Mouse (Mus musculus): ENCODE measurements around the gene Atp2b1. TPM values are rescaled to one million over a fixed set of nuclear protein-coding genes. Genes with fewer than 3 reads are reported as not detected.

Gene Atp2b1
- polyA plus RNA-seq, 1 experiment: 113 TPM

GRCm38 (mm10) chr10:98881492-98881891 is 32.7 kb upstream of the Atp2b1 start:
- 94% methylated on average over 6 of the region's 6 CpGs for WGBS

GRCm38 (mm10) chr10:98882587-98882986 is 31.6 kb upstream of the Atp2b1 start:
- TF ChIP-seq POLR2A (IDR thresholded peaks at IDR 0.05; ENCODE audit: borderline replicate concordance, insufficient read depth, low read length): no peak
- TF ChIP-seq CTCF (IDR thresholded peaks at IDR 0.05; ENCODE audit: borderline replicate concordance, insufficient read depth, low read depth, low read length): no peak
- DNase-seq: no peak
- Histone ChIP-seq H3K4me1 (ENCODE audit: control insufficient read depth, insufficient read depth, low read length) (no peaks in the 10 kb centered on the region), H3K27me3 (ENCODE audit: control insufficient read depth, insufficient read depth, low read length) (no peaks in the 10 kb centered on the region), H3K27ac (ENCODE audit: insufficient read depth, low read length) (no peak overlapping the region), H3K4me3 (replicated peaks; ENCODE audit: insufficient read depth, low read depth, low read length) (no peak overlapping the region)
- WGBS: 36% methylated on average over 5 of the region's 5 CpGs

More at GRCm38 (mm10) chr10:98881492-98881891, 32.7 kb upstream of the Atp2b1 start:
- Histone ChIP-seq H3K27me3 (ENCODE audit: control insufficient read depth, insufficient read depth, low read length) (no peaks in the 10 kb centered on the region), H3K4me1 (ENCODE audit: control insufficient read depth, insufficient read depth, low read length) (no peaks in the 10 kb centered on the region), H3K4me3 (replicated peaks; ENCODE audit: insufficient read depth, low read depth, low read length) (no peak overlapping the region), H3K27ac (ENCODE audit: insufficient read depth, low read length) (no peak overlapping the region)
- no peak for DNase-seq
- TF ChIP-seq POLR2A (IDR thresholded peaks at IDR 0.05; ENCODE audit: borderline replicate concordance, insufficient read depth, low read length): no peak
- TF ChIP-seq CTCF (IDR thresholded peaks at IDR 0.05; ENCODE audit: borderline replicate concordance, insufficient read depth, low read depth, low read length): no peak

- TF ChIP-seq CTCF (IDR thresholded peaks at IDR 0.05; ENCODE audit: borderline replicate concordance, insufficient read depth, low read depth, low read length) (no peak), POLR2A (IDR thresholded peaks at IDR 0.05; ENCODE audit: borderline replicate concordance, insufficient read depth, low read length) (no peak)
- WGBS: 91% methylated on average over 2 of the region's 2 CpGs
Measured at GRCm38 (mm10) chr10:98884445-98884844, 29.8 kb upstream of the Atp2b1 start.

GRCm38 (mm10) chr10:98886770-98887271 is 27.4 kb upstream of the Atp2b1 start:
- Histone ChIP-seq H3K4me3 (replicated peaks; ENCODE audit: insufficient read depth, low read depth, low read length) (no peak overlapping the region), H3K4me1 (ENCODE audit: control insufficient read depth, insufficient read depth, low read length) (no peaks in the 10 kb centered on the region), H3K27ac (ENCODE audit: insufficient read depth, low read length) (no peak overlapping the region), H3K27me3 (ENCODE audit: control insufficient read depth, insufficient read depth, low read length) (no peaks in the 10 kb centered on the region)
- no peak for TF ChIP-seq CTCF (IDR thresholded peaks at IDR 0.05; ENCODE audit: borderline replicate concordance, insufficient read depth, low read depth, low read length)
- no peak for TF ChIP-seq POLR2A (IDR thresholded peaks at IDR 0.05; ENCODE audit: borderline replicate concordance, insufficient read depth, low read length)
- WGBS: 93% methylated on average over 3 of the region's 3 CpGs
- DNase-seq: no peak

More at GRCm38 (mm10) chr10:98884445-98884844, 29.8 kb upstream of the Atp2b1 start:
- Histone ChIP-seq H3K4me1 (ENCODE audit: control insufficient read depth, insufficient read depth, low read length) (no peaks in the 10 kb centered on the region), H3K27ac (ENCODE audit: insufficient read depth, low read length) (no peak overlapping the region), H3K27me3 (ENCODE audit: control insufficient read depth, insufficient read depth, low read length) (no peaks in the 10 kb centered on the region), H3K4me3 (replicated peaks; ENCODE audit: insufficient read depth, low read depth, low read length) (no peak overlapping the region)
- DNase-seq: no peak

GRCm38 (mm10) chr10:98891361-98891760 is 22.8 kb upstream of the Atp2b1 start:
- no peak overlapping the region for H3K27ac ChIP-seq (ENCODE audit: insufficient read depth, low read length)
- no peaks in the 10 kb centered on the region for H3K27me3 ChIP-seq (ENCODE audit: control insufficient read depth, insufficient read depth, low read length)
- no peaks in the 10 kb centered on the region for H3K4me1 ChIP-seq (ENCODE audit: control insufficient read depth, insufficient read depth, low read length)
- WGBS: 92% methylated on average over 4 of the region's 4 CpGs
- TF ChIP-seq CTCF (IDR thresholded peaks at IDR 0.05; ENCODE audit: borderline replicate concordance, insufficient read depth, low read depth, low read length) (no peak), POLR2A (IDR thresholded peaks at IDR 0.05; ENCODE audit: borderline replicate concordance, insufficient read depth, low read length) (no peak)
- H3K4me3 ChIP-seq (replicated peaks; ENCODE audit: insufficient read depth, low read depth, low read length): no peak overlapping the region
- DNase-seq: no peak

- Histone ChIP-seq H3K4me1 (ENCODE audit: control insufficient read depth, insufficient read depth, low read length) (no peaks in the 10 kb centered on the region), H3K27ac (ENCODE audit: insufficient read depth, low read length) (no peak overlapping the region), H3K27me3 (ENCODE audit: control insufficient read depth, insufficient read depth, low read length) (no peaks in the 10 kb centered on the region), H3K4me3 (replicated peaks; ENCODE audit: insufficient read depth, low read depth, low read length) (no peak overlapping the region)
- DNase-seq: no peak
- 96% methylated on average over 8 of the region's 8 CpGs for WGBS
- TF ChIP-seq CTCF (IDR thresholded peaks at IDR 0.05; ENCODE audit: borderline replicate concordance, insufficient read depth, low read depth, low read length): no peak
- no peak for TF ChIP-seq POLR2A (IDR thresholded peaks at IDR 0.05; ENCODE audit: borderline replicate concordance, insufficient read depth, low read length)
Measured at GRCm38 (mm10) chr10:98897507-98897906, 16.7 kb upstream of the Atp2b1 start.

- DNase-seq: no peak
- no peak for TF ChIP-seq POLR2A (IDR thresholded peaks at IDR 0.05; ENCODE audit: borderline replicate concordance, insufficient read depth, low read length)
- TF ChIP-seq CTCF (IDR thresholded peaks at IDR 0.05; ENCODE audit: borderline replicate concordance, insufficient read depth, low read depth, low read length): no peak
- no peak overlapping the region for H3K27ac ChIP-seq (ENCODE audit: insufficient read depth, low read length)
- 83% methylated on average over 4 of the region's 4 CpGs for WGBS
- H3K27me3 ChIP-seq (ENCODE audit: control insufficient read depth, insufficient read depth, low read length): no peaks in the 10 kb centered on the region
- no peak overlapping the region for H3K4me3 ChIP-seq (replicated peaks; ENCODE audit: insufficient read depth, low read depth, low read length)
- no peaks in the 10 kb centered on the region for H3K4me1 ChIP-seq (ENCODE audit: control insufficient read depth, insufficient read depth, low read length)
Measured at GRCm38 (mm10) chr10:98897913-98898748, 16.1 kb upstream of the Atp2b1 start.

GRCm38 (mm10) chr10:98901533-98901932 is 12.7 kb upstream of the Atp2b1 start:
- H3K27me3 ChIP-seq (ENCODE audit: control insufficient read depth, insufficient read depth, low read length): no peaks in the 10 kb centered on the region
- no peak overlapping the region for H3K27ac ChIP-seq (ENCODE audit: insufficient read depth, low read length)
- no peaks in the 10 kb centered on the region for H3K4me1 ChIP-seq (ENCODE audit: control insufficient read depth, insufficient read depth, low read length)
- DNase-seq: no peak
- H3K4me3 ChIP-seq (replicated peaks; ENCODE audit: insufficient read depth, low read depth, low read length): no peak overlapping the region
- 87% methylated on average over 5 of the region's 5 CpGs for WGBS
- no peak for TF ChIP-seq CTCF (IDR thresholded peaks at IDR 0.05; ENCODE audit: borderline replicate concordance, insufficient read depth, low read depth, low read length)
- TF ChIP-seq POLR2A (IDR thresholded peaks at IDR 0.05; ENCODE audit: borderline replicate concordance, insufficient read depth, low read length): no peak

Measured in cerebellum, adult 2 months (tissue).